Mouse (Mus musculus): ENCODE results near the gene Rrp8. TPM values are rescaled to one million over a fixed set of nuclear protein-coding genes. Genes with fewer than 3 reads are reported as not detected.

Rrp8 gene
- polyA plus RNA-seq, 2 experiments = 7.0 to 9.2 TPM

DNA sequence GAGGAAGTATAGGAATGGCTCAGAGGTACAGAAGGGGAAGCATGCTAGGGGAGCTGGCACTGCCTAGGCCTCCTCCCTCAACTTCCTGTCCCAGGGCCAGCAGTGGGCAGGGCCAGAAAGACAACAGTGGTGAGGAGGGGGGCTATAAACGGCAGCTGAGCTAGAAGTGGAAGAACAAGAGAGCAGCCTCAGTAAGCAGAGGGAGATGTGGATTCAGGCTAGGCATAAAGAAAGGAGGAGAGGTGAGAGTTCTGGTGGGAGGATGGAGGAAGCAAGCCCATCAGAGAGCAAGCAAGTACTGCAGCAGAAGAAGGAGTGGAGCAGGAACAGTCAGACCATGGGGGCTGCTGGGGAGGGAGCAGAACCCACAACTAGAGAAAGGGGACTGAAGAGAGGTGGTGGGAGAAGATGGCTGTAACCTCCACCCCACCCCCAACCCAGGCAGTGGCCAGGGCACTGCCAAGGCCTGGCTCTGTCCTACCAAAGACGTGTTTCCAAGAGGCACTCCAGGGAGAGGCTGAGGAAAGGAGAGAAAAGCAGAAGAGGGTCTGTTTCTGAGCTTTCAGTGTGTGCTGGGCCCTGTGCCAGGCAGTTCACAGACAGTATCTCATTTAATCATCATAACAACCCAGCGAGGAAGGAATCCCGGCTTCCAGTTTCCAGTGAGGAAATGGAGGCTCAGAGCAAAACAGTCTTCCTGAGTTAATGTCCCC lies 41.5 kb upstream of the Rrp8 start:
- no peak for TF ChIP-seq CTCF (IDR thresholded peaks at IDR 0.05; ENCODE audit: low read depth)
- TF ChIP-seq EP300 (IDR thresholded peaks at IDR 0.05; ENCODE audit: low read depth) = no peak
- Histone ChIP-seq H3K4me1 (replicated peaks; ENCODE audit: control insufficient read depth in 2 of 2, insufficient read depth in 2 of 2, low read length in 1 of 2) (no peaks in the 10 kb centered on the region; a peak in 1 of 4 replicates), H3K9ac (replicated peaks) (no peak overlapping the region), H3K27me3 (ENCODE audit: control insufficient read depth, insufficient read depth, low read length) (no peaks in the 10 kb centered on the region), H3K9me3 (ENCODE audit: control insufficient read depth, low read length) (no peaks in the 10 kb centered on the region), H3K36me3 (replicated peaks; ENCODE audit: control insufficient read depth, insufficient read depth, low read depth) (no peaks in the 10 kb centered on the region), H3K4me3 (ENCODE audit: insufficient read depth in 1 of 2, low read depth in 2 of 2, low read length in 2 of 2) (no peak overlapping the region), H3K27ac (no peak overlapping the region), H3K4me2 (ENCODE audit: low read depth) (no peak overlapping the region)
- no peak for DNase-seq (ENCODE audit: low read depth in 3 of 3, low spot score in 3 of 3)
- ATAC-seq (ENCODE audit: insufficient read depth) = 0 out of 2 replicates have a peak, but pooled peaks have one; percentile 14
- WGBS (ENCODE audit: insufficient replicate concordance) = 14% methylated on average over 4 of the region's 4 CpGs

DNA sequence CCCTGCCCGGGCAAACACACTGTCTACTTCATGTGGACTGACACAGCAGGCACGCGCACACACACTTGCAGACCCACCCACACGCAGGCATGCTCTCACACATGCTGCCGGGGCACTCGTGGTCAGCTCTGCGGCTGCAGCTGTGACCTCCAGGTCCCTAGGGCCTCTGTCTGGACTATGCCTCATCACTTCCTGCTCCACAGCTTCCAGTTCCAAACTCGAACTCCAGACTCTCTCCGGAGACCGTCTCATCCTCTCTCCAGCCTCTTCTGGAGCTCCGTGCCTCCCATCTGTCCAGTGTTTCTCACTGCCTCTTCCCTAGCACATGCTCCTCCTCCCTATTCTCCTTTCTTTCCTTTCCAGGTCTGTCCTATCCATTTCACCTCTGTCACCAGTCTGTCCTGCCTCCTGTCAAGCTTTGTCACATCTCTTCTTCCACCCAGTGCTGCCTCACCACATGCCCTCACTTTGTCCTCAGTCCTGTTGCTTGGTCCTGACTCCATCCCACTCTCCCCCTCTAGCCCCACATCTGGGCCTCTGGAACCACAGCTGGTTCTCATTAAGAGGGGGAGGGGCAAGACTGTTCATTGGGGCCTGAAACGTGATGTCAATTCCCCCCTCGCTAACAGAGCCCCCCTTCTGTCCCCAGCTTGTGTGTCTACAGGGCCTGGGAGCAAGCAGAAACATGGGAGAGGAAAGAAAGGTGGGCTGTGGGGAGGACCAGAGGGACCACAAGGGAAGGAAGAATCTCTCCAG lies 40.8 kb upstream of the Rrp8 start:
- no peak for DNase-seq (ENCODE audit: low read depth in 3 of 3, low spot score in 3 of 3)

DNA sequence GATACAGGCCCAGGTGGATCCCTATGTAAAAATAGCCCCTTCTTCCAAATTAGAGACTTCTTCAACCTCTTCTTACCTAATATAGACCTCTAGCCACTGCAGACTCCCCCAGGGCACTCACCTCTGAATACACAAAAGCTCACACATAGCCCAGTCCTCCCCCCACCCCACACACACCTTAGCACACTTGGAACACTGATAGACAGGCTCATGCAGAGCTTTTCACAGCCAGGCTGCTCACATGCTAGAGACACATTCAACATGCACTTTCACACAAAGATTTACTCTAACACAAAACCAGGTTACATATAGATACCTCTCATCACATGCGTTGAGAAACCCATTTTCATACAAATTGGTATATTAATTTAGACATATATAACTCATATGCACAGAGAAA lies 40.1 kb upstream of the Rrp8 start:
- TF ChIP-seq CTCF (IDR thresholded peaks at IDR 0.05; ENCODE audit: low read depth) (no peak), EP300 (IDR thresholded peaks at IDR 0.05; ENCODE audit: low read depth) (no peak)
- no peaks in the 10 kb centered on the region for H3K36me3 ChIP-seq (replicated peaks; ENCODE audit: control insufficient read depth, insufficient read depth, low read depth)
- H3K27me3 ChIP-seq (ENCODE audit: control insufficient read depth, insufficient read depth, low read length) = no peaks in the 10 kb centered on the region
- no peak overlapping the region for H3K4me2 ChIP-seq (ENCODE audit: low read depth)
- H3K9me3 ChIP-seq (ENCODE audit: control insufficient read depth, low read length) = no peaks in the 10 kb centered on the region
- no peak for DNase-seq (ENCODE audit: low read depth in 3 of 3, low spot score in 3 of 3)
- H3K9ac ChIP-seq (replicated peaks) = no peak overlapping the region
- no peaks in the 10 kb centered on the region; a peak in 1 of 4 replicates for H3K4me1 ChIP-seq (replicated peaks; ENCODE audit: control insufficient read depth in 2 of 2, insufficient read depth in 2 of 2, low read length in 1 of 2)
- H3K4me3 ChIP-seq (ENCODE audit: insufficient read depth in 1 of 2, low read depth in 2 of 2, low read length in 2 of 2) = no peak overlapping the region
- WGBS (ENCODE audit: insufficient replicate concordance) = 54% methylated on average over 1 of the region's 1 CpGs
- no peak overlapping the region for H3K27ac ChIP-seq
- ATAC-seq (ENCODE audit: insufficient read depth) = no peak

More for the DNA sequence above, 40.8 kb upstream of the Rrp8 start:
- H3K36me3 ChIP-seq (replicated peaks; ENCODE audit: control insufficient read depth, insufficient read depth, low read depth) = no peaks in the 10 kb centered on the region
- H3K27me3 ChIP-seq (ENCODE audit: control insufficient read depth, insufficient read depth, low read length) = no peaks in the 10 kb centered on the region
- WGBS (ENCODE audit: insufficient replicate concordance) = 31% methylated on average over 13 of the region's 13 CpGs
- TF ChIP-seq EP300 (IDR thresholded peaks at IDR 0.05; ENCODE audit: low read depth) (no peak), CTCF (IDR thresholded peaks at IDR 0.05; ENCODE audit: low read depth) (no peak)
- H3K9me3 ChIP-seq (ENCODE audit: control insufficient read depth, low read length) = no peaks in the 10 kb centered on the region
- H3K4me3 ChIP-seq (ENCODE audit: insufficient read depth in 1 of 2, low read depth in 2 of 2, low read length in 2 of 2) = no peak overlapping the region
- no peak overlapping the region for H3K27ac ChIP-seq
- peak; percentile 21; the same call in 1 of the 2 replicates for ATAC-seq (ENCODE audit: insufficient read depth)
- H3K9ac ChIP-seq (replicated peaks) = no peak overlapping the region
- 0 out of 2 replicates have a peak overlapping the region, but pooled peaks have one; percentile 6 for H3K4me2 ChIP-seq (ENCODE audit: low read depth)
- H3K4me1 ChIP-seq (replicated peaks; ENCODE audit: control insufficient read depth in 2 of 2, insufficient read depth in 2 of 2, low read length in 1 of 2) = no peaks in the 10 kb centered on the region; a peak in 1 of 4 replicates

DNA sequence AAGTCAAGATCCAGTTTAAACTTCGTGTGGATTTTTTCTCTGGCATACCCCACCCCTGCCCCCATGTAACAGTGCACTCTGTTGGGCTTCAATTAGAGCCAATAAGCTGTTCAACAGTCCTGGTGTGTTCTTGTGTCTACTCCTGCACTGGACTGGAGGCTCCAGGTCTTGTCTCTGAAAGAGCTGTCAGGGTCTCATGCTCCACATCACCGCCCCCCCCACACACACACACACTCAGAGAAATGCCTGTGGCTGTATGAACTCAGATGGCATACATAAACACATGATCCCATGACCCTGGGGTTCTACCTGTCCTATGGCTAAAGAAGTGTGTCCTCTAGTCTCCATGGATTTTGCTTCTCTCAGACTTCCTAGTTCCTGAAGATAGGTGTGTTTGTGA lies 38.8 kb upstream of the Rrp8 start:
- H3K4me1 ChIP-seq (replicated peaks; ENCODE audit: control insufficient read depth in 2 of 2, insufficient read depth in 2 of 2, low read length in 1 of 2) = no peaks in the 10 kb centered on the region; a peak in 1 of 4 replicates
- ATAC-seq (ENCODE audit: insufficient read depth) = no peak
- H3K9me3 ChIP-seq (ENCODE audit: control insufficient read depth, low read length) = no peaks in the 10 kb centered on the region
- 57% methylated on average over 2 of the region's 2 CpGs for WGBS (ENCODE audit: insufficient replicate concordance)
- TF ChIP-seq EP300 (IDR thresholded peaks at IDR 0.05; ENCODE audit: low read depth) = no peak
- no peak for TF ChIP-seq CTCF (IDR thresholded peaks at IDR 0.05; ENCODE audit: low read depth)
- no peak overlapping the region for H3K9ac ChIP-seq (replicated peaks)
- no peak overlapping the region for H3K4me3 ChIP-seq (ENCODE audit: insufficient read depth in 1 of 2, low read depth in 2 of 2, low read length in 2 of 2)
- no peak overlapping the region for H3K4me2 ChIP-seq (ENCODE audit: low read depth)
- no peaks in the 10 kb centered on the region for H3K27me3 ChIP-seq (ENCODE audit: control insufficient read depth, insufficient read depth, low read length)
- no peaks in the 10 kb centered on the region for H3K36me3 ChIP-seq (replicated peaks; ENCODE audit: control insufficient read depth, insufficient read depth, low read depth)
- no peak overlapping the region for H3K27ac ChIP-seq
- DNase-seq (ENCODE audit: low read depth in 3 of 3, low spot score in 3 of 3) = no peak

DNA sequence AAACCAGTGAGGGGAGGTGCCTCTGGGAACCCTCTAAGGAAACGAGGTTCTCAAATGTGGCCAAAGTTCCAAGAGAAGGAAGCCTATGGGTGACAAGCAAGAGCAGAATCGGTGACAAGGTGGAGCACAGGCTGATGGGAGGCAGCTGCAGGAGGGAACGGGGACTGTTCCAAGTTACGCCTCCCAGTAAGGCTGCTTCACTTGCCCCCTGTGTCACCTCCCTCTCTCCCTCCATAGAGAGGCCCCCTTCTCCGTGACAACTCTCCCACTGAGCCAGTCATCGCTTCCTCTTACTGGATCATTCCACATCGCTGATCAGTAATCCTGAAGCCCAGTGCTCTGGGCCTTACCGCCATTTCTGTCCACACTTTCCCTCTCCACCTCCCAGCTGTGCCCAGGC lies 37.5 kb upstream of the Rrp8 start:
- TF ChIP-seq CTCF (IDR thresholded peaks at IDR 0.05; ENCODE audit: low read depth) (no peak), EP300 (IDR thresholded peaks at IDR 0.05; ENCODE audit: low read depth) (no peak)
- no peaks in the 10 kb centered on the region; a peak in 1 of 4 replicates for H3K4me1 ChIP-seq (replicated peaks; ENCODE audit: control insufficient read depth in 2 of 2, insufficient read depth in 2 of 2, low read length in 1 of 2)
- no peaks in the 10 kb centered on the region for H3K27me3 ChIP-seq (ENCODE audit: control insufficient read depth, insufficient read depth, low read length)
- no peaks in the 10 kb centered on the region for H3K9me3 ChIP-seq (ENCODE audit: control insufficient read depth, low read length)
- no peak for ATAC-seq (ENCODE audit: insufficient read depth)
- no peak overlapping the region for H3K4me3 ChIP-seq (ENCODE audit: insufficient read depth in 1 of 2, low read depth in 2 of 2, low read length in 2 of 2)
- 59% methylated on average over 8 of the region's 8 CpGs for WGBS (ENCODE audit: insufficient replicate concordance)
- no peak overlapping the region for H3K4me2 ChIP-seq (ENCODE audit: low read depth)
- DNase-seq (ENCODE audit: low read depth in 3 of 3, low spot score in 3 of 3) = no peak
- H3K36me3 ChIP-seq (replicated peaks; ENCODE audit: control insufficient read depth, insufficient read depth, low read depth) = no peaks in the 10 kb centered on the region
- H3K9ac ChIP-seq (replicated peaks) = no peak overlapping the region
- no peak overlapping the region for H3K27ac ChIP-seq
